Mouse (Mus musculus) ES-Bruce4 (cell line): ENCODE measurements around the gene Irs1. TPM values are rescaled to one million over a fixed set of nuclear protein-coding genes. Genes with fewer than 3 reads are reported as not detected.

Experiments
- H3K27ac ChIP-seq: 2 replicates; pipeline ENCODE4 v1.5.1; 2012; ENCODE audit warnings: low read length, inconsistent platforms; ENCODE audit not compliant: insufficient read depth
- H3K27me3 ChIP-seq: 2 replicates; pipeline ENCODE4 v1.6.1; 2012; ENCODE audit warnings: mild to moderate bottlenecking, low read length, inconsistent platforms; ENCODE audit not compliant: control insufficient read depth, poor library complexity, insufficient read depth, severe bottlenecking
- H3K36me3 ChIP-seq: 2 replicates; pipeline ENCODE4 v1.6.1; 2012; ENCODE audit warnings: inconsistent platforms, mild to moderate bottlenecking, low read length, moderate library complexity; ENCODE audit not compliant: control insufficient read depth, poor library complexity, insufficient read depth, severe bottlenecking
- H3K4me1 ChIP-seq: one replicate; pipeline ENCODE4 v1.8.1; 2011; ENCODE audit warnings: low read length; ENCODE audit not compliant: control insufficient read depth, insufficient read depth
- H3K4me3 ChIP-seq: 2 replicates; pipeline ENCODE4 v1.5.1; 2011; ENCODE audit warnings: low read depth, mild to moderate bottlenecking, low read length
- H3K9ac ChIP-seq: 2 replicates; pipeline ENCODE4 v1.6.1; 2012; ENCODE audit warnings: low read depth, mild to moderate bottlenecking, inconsistent platforms; ENCODE audit not compliant: poor library complexity, severe bottlenecking
- H3K9me3 ChIP-seq: replicated peaks from 2 replicates; pipeline ENCODE4 v1.6.1; 2012; ENCODE audit warnings: mild to moderate bottlenecking, low read length, inconsistent platforms; ENCODE audit not compliant: control insufficient read depth, poor library complexity, insufficient read depth, severe bottlenecking
- CTCF ChIP-seq: IDR thresholded peaks from one replicate; pipeline ENCODE4 v1.8.1; 2011; ENCODE audit warnings: low read depth, low read length
- EP300 ChIP-seq: IDR thresholded peaks from 2 replicates; pipeline ENCODE4 v1.6.1; 2011; ENCODE audit warnings: low read depth, low read length; ENCODE audit not compliant: insufficient read depth
- POLR2A ChIP-seq: IDR thresholded peaks from one replicate; pipeline ENCODE4 v1.8.1; 2011; ENCODE audit warnings: low read length; ENCODE audit not compliant: insufficient read depth
- polyA plus RNA-seq: library from polyadenylated mRNA; stranded (reverse); fragments of >200 nt; gene quantifications from 2 replicates; pipeline ENCODE4 v1.2.4, GENCODE M21; 2011; ENCODE audit warnings: low read depth; ENCODE audit not compliant: missing spikeins, insufficient read depth, insufficient read length

Irs1 gene
- polyA plus RNA-seq, 1 experiment: 15.3 TPM

DNA sequence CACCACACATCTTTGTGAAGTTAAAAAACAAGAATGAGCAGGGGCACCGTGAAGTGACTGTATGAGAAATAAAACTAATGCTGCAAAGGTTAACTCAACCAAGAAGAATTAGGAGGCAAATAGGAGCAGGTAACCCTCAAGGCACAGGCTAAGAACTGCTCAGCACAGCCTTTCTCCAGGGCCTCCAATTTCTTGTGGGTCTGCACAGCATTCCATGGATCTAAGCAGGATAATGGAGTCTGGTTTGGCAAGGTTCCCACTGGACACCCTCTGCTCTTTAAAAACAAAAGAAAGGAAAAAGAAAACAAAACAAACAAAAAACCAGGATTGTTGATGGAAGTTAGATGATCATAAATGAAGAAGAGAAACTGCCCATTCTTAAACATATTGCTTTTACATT lies 69.8 kb downstream of the Irs1 start:
- no peak for TF ChIP-seq EP300
- Histone ChIP-seq H3K27me3 (no peaks in the 10 kb centered on the region), H3K4me3 (no peak overlapping the region), H3K27ac (no peak overlapping the region), H3K9me3 (no peaks in the 10 kb centered on the region; the same call in 1 of the 2 replicates), H3K9ac (no peak overlapping the region), H3K36me3 (no peaks in the 10 kb centered on the region), H3K4me1 (no peaks in the 10 kb centered on the region)

GRCm38 (mm10) chr1:82220673-82221396 lies 70.4 kb downstream of the Irs1 start:
- TF ChIP-seq POLR2A (no peak), CTCF (no peak), EP300 (no peak)
- no peak overlapping the region for H3K27ac ChIP-seq
- H3K27me3 ChIP-seq: no peaks in the 10 kb centered on the region
- no peaks in the 10 kb centered on the region; the same call in 1 of the 2 replicates for H3K9me3 ChIP-seq
- no peaks in the 10 kb centered on the region for H3K36me3 ChIP-seq
- H3K9ac ChIP-seq: no peak overlapping the region
- no peaks in the 10 kb centered on the region for H3K4me1 ChIP-seq
- H3K4me3 ChIP-seq: no peak overlapping the region

GRCm38 (mm10) chr1:82207511-82207910 lies 83.7 kb downstream of the Irs1 start:
- Histone ChIP-seq H3K36me3 (no peaks in the 10 kb centered on the region), H3K27me3 (no peaks in the 10 kb centered on the region), H3K9me3 (no peaks in the 10 kb centered on the region; the same call in 1 of the 2 replicates), H3K4me3 (no peak overlapping the region), H3K27ac (no peak overlapping the region), H3K9ac (no peak overlapping the region), H3K4me1 (no peaks in the 10 kb centered on the region)
- no peak for TF ChIP-seq CTCF
- no peak for TF ChIP-seq EP300
- no peak for TF ChIP-seq POLR2A

DNA sequence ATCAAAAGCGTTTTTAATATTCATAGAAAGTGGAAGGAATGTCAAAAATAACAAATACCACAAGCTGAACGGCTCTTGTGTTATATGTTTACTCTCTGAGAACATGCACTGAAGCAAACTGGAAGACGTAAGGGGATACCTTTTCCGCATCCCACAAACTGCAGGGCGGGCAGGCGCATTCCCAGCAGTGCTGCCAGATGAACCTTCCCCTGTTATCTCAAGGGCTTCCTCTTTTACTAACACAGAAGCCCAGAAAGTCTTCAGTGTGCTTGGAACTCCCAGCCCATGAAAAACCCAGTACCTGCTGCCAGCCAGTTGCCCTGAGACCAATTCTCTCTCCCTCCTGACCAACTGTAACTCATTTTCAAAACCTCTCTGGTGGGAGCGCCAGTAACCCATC lies 90.6 kb downstream of the Irs1 start:
- Histone ChIP-seq H3K9me3 (no peaks in the 10 kb centered on the region), H3K4me3 (no peak overlapping the region), H3K27me3 (no peaks in the 10 kb centered on the region), H3K27ac (no peak overlapping the region), H3K36me3 (no peaks in the 10 kb centered on the region), H3K9ac (no peak overlapping the region), H3K4me1 (no peaks in the 10 kb centered on the region)
- no peak for TF ChIP-seq CTCF

- Histone ChIP-seq H3K9ac (no peak overlapping the region), H3K27me3 (no peaks in the 10 kb centered on the region), H3K4me1 (no peaks in the 10 kb centered on the region), H3K4me3 (no peak overlapping the region), H3K9me3 (no peaks in the 10 kb centered on the region), H3K36me3 (no peaks in the 10 kb centered on the region), H3K27ac (no peak overlapping the region)
- TF ChIP-seq POLR2A (no peak), EP300 (no peak), CTCF (no peak)
Observed at GRCm38 (mm10) chr1:82199918-82200317, 91.3 kb downstream of the Irs1 start.

GRCm38 (mm10) chr1:82191579-82191978 lies 99.6 kb downstream of the Irs1 start:
- Histone ChIP-seq H3K27ac (no peak overlapping the region), H3K4me1 (no peaks in the 10 kb centered on the region), H3K36me3 (no peaks in the 10 kb centered on the region), H3K4me3 (no peak overlapping the region), H3K9ac (no peak overlapping the region), H3K9me3 (no peaks in the 10 kb centered on the region), H3K27me3 (no peaks in the 10 kb centered on the region)
- TF ChIP-seq EP300 (no peak), POLR2A (no peak)
